Mouse (Mus musculus) liver, postnatal 0 days (tissue): ENCODE data around the gene Amh.

ENCODE experiments used
- CTCF ChIP-seq: sonication (generic); IDR thresholded peaks from 2 replicates; pipeline ENCODE4 v1.5.1; 2016; ENCODE audit warnings: antibody characterized with exemption, low read depth
- EP300 ChIP-seq: IDR thresholded peaks from 2 replicates; pipeline ENCODE4 v1.6.1; 2016; ENCODE audit warnings: antibody characterized with exemption, low read depth, mild to moderate bottlenecking

- TF ChIP-seq EP300 (no peak), CTCF (no peak)
Measured at GRCm38 (mm10) chr10:80758651-80759050, 46.4 kb upstream of the Amh start.
